Mouse (Mus musculus) embryonic fibroblast, embryonic 13.5 days (primary cell): Measurements from ENCODE around the gene Ercc8.

Experiments used
- CTCF ChIP-seq: IDR thresholded peaks from 2 replicates; pipeline ENCODE4 v1.5.1; 2011; ENCODE audit warnings: mild to moderate bottlenecking, control low read depth, low read length, moderate library complexity, borderline replicate concordance; ENCODE audit not compliant: insufficient read depth
- POLR2A ChIP-seq: IDR thresholded peaks from 2 replicates; pipeline ENCODE4 v1.6.1; 2011; ENCODE audit warnings: low read depth, mild to moderate bottlenecking, control low read depth, low read length, moderate library complexity

DNA sequence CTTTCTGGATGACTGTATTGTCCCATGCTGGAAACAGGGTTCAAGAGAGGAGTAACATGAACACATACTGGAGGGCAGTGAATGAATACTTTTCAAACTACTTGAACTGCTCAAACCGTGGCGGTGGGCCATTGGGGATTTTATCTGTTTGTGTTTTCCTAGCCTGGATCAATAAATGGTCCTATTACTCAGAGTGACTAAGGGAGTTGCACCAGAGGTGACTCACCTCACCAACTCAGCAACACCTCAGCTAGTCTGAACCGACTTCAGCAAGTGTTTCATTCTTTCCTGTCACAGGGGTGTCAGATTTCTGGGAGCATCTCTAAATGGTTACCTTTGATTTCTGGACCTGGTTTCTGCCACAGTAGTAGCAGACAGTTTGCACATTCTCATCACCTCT, 70.7 kb downstream of the Ercc8 start:
- TF ChIP-seq POLR2A, result no peak
- TF ChIP-seq CTCF, result no peak
